Mouse (Mus musculus): ENCODE results near the gene Nsg1.

- TF ChIP-seq CTCF (IDR thresholded peaks at IDR 0.05) (no peak), EP300 (IDR thresholded peaks at IDR 0.05) (no peak)
These were observed 617 bp downstream of the Nsg1 start for GRCm38 (mm10) chr5:38158947-38159633.
